Mouse (Mus musculus) intestine, embryonic 15.5 days (tissue): ENCODE measurements around the gene Rpa3. TPM values are rescaled to one million over a fixed set of nuclear protein-coding genes. Genes with fewer than 3 reads are reported as not detected.

ENCODE experiments used
- ATAC-seq: fragments of 200-750 bp; cut with Nextera tagmentation; 2 replicates; pipeline ENCODE4 v1.8.0; 2017; ENCODE audit warnings: moderate TSS enrichment, moderate library complexity
- H3K27ac ChIP-seq: fragments of 300-500 bp; sonication (generic); 2 replicates; pipeline ENCODE4 v1.5.1; 2015; ENCODE audit warnings: mild to moderate bottlenecking, inconsistent platforms
- H3K27me3 ChIP-seq: fragments of 300-500 bp; sonication (generic); replicated peaks from 2 replicates; pipeline ENCODE4 v1.6.1; 2015; ENCODE audit warnings: inconsistent platforms
- H3K36me3 ChIP-seq: fragments of 300-500 bp; sonication (generic); 2 replicates; pipeline ENCODE4 v1.6.1; 2015; ENCODE audit warnings: inconsistent platforms
- H3K4me1 ChIP-seq: fragments of 300-500 bp; sonication (generic); replicated peaks from 2 replicates; pipeline ENCODE4 v1.6.1; 2015; ENCODE audit warnings: inconsistent platforms
- H3K4me2 ChIP-seq: fragments of 300-500 bp; sonication (generic); replicated peaks from 2 replicates; pipeline ENCODE4 v1.6.1; 2015; ENCODE audit warnings: mild to moderate bottlenecking, inconsistent platforms
- H3K4me3 ChIP-seq: fragments of 300-500 bp; sonication (generic); replicated peaks from 2 replicates; pipeline ENCODE4 v1.5.1; 2015; ENCODE audit warnings: inconsistent platforms
- H3K9ac ChIP-seq: fragments of 300-500 bp; sonication (generic); 2 replicates; pipeline ENCODE4 v1.6.1; 2015; ENCODE audit warnings: inconsistent platforms
- H3K9me3 ChIP-seq: fragments of 300-500 bp; sonication (generic); 2 replicates; pipeline ENCODE4 v1.6.1; 2016; ENCODE audit warnings: inconsistent platforms
- WGBS: fragments of 180-500 bp; shearing (Covaris S2); methylation state at CpG from one replicate; pipeline ENCODE4 v1.1.7; 2015; 5-methylcytosine and 5-hydroxymethylcytosine counted together
- polyA plus RNA-seq: library from polyadenylated mRNA; unstranded; fragments of >200 nt; fragmentation: Nextera tagmentation; extraction: Ambion mirVana; gene quantifications from 2 replicates; pipeline ENCODE4 v1.2.1, GENCODE M21; 2015

The Rpa3 gene
- polyA plus RNA-seq, 1 experiment from 2014 or later: 172 TPM

GRCm38 (mm10) chr6:8275098-8275497 is 16.1 kb upstream of the Rpa3 start:
- WGBS: 24% methylated on average over 1 of the region's 1 CpGs
- no peaks in the 10 kb centered on the region for H3K27me3 ChIP-seq

GRCm38 (mm10) chr6:8274387-8275054 is 15.5 kb upstream of the Rpa3 start:
- 38% methylated on average over 6 of the region's 6 CpGs for WGBS
- Histone ChIP-seq H3K36me3 (no peaks in the 10 kb centered on the region), H3K27ac (no peak overlapping the region), H3K4me1 (no peaks in the 10 kb centered on the region), H3K4me3 (no peak overlapping the region), H3K4me2 (no peak overlapping the region), H3K9me3 (no peaks in the 10 kb centered on the region), H3K9ac (no peak overlapping the region), H3K27me3 (no peaks in the 10 kb centered on the region)
- ATAC-seq: no peak

More at GRCm38 (mm10) chr6:8275098-8275497, 16.1 kb upstream of the Rpa3 start:
- Histone ChIP-seq H3K4me2 (no peak overlapping the region), H3K9ac (no peak overlapping the region), H3K4me3 (no peak overlapping the region), H3K27ac (no peak overlapping the region), H3K36me3 (no peaks in the 10 kb centered on the region), H3K9me3 (no peaks in the 10 kb centered on the region), H3K4me1 (no peaks in the 10 kb centered on the region)
- ATAC-seq: no peak

- no peaks in the 10 kb centered on the region for H3K27me3 ChIP-seq
- H3K4me3 ChIP-seq: no peak overlapping the region
- no peaks in the 10 kb centered on the region for H3K4me1 ChIP-seq
- WGBS: 78% methylated on average over 3 of the region's 3 CpGs
- H3K27ac ChIP-seq: no peak overlapping the region
- H3K9ac ChIP-seq: no peak overlapping the region
- ATAC-seq: peak; percentile 61
- no peak overlapping the region for H3K4me2 ChIP-seq
- H3K9me3 ChIP-seq: no peaks in the 10 kb centered on the region
- no peaks in the 10 kb centered on the region for H3K36me3 ChIP-seq
Measured at GRCm38 (mm10) chr6:8271047-8271446, 12.1 kb upstream of the Rpa3 start.

- peak overlapping the region; percentile 79 for H3K27ac ChIP-seq
- H3K4me1 ChIP-seq: no peaks in the 10 kb centered on the region
- no peaks in the 10 kb centered on the region for H3K36me3 ChIP-seq
- H3K9ac ChIP-seq: peak overlapping the region; percentile 72
- no peaks in the 10 kb centered on the region for H3K9me3 ChIP-seq
- H3K27me3 ChIP-seq: no peaks in the 10 kb centered on the region
- peak overlapping the region; percentile 85 for H3K4me2 ChIP-seq
- peak overlapping the region; percentile 83 for H3K4me3 ChIP-seq
- ATAC-seq: no peak
- WGBS: 0% methylated on average over 8 of the region's 8 CpGs
Measured at GRCm38 (mm10) chr6:8259667-8260044, 683 bp upstream of the Rpa3 start.

- Histone ChIP-seq H3K27me3 (no peaks in the 10 kb centered on the region), H3K36me3 (peaks cover 3% of the 10 kb centered on the region; the same call in 1 of the 2 replicates), H3K4me3 (peak overlapping the region; percentile 83), H3K9ac (peak overlapping the region; percentile 78), H3K9me3 (no peaks in the 10 kb centered on the region), H3K4me1 (no peaks in the 10 kb centered on the region), H3K4me2 (peak overlapping the region; percentile 64), H3K27ac (peak overlapping the region; percentile 73; the same call in 1 of the 2 replicates)
- WGBS: 7% methylated on average over 6 of the region's 6 CpGs
- ATAC-seq: no peak
Measured at GRCm38 (mm10) chr6:8258316-8258715, 657 bp downstream of the Rpa3 start.

- no peak overlapping the region for H3K27ac ChIP-seq
- H3K4me3 ChIP-seq: no peak overlapping the region
- no peak overlapping the region for H3K9ac ChIP-seq
- no peaks in the 10 kb centered on the region for H3K4me1 ChIP-seq
- H3K4me2 ChIP-seq: no peak overlapping the region
- 93% methylated on average over 3 of the region's 3 CpGs for WGBS
- H3K9me3 ChIP-seq: no peaks in the 10 kb centered on the region
- ATAC-seq: no peak
- H3K36me3 ChIP-seq: peaks cover 5% of the 10 kb centered on the region; the same call in 1 of the 2 replicates
- H3K27me3 ChIP-seq: no peaks in the 10 kb centered on the region
Measured at GRCm38 (mm10) chr6:8228596-8228995, 30.4 kb downstream of the Rpa3 start.

- no peak overlapping the region for H3K27ac ChIP-seq
- no peaks in the 10 kb centered on the region; the same call in 1 of the 2 replicates for H3K36me3 ChIP-seq
- no peak overlapping the region for H3K4me3 ChIP-seq
- H3K9me3 ChIP-seq: no peaks in the 10 kb centered on the region
- no peak overlapping the region for H3K9ac ChIP-seq
- ATAC-seq: no peak
- H3K4me1 ChIP-seq: no peaks in the 10 kb centered on the region
- no peaks in the 10 kb centered on the region for H3K27me3 ChIP-seq
- 71% methylated on average over 3 of the region's 3 CpGs for whole genome bisulfite sequencing
- H3K4me2 ChIP-seq: no peak overlapping the region
Measured at GRCm38 (mm10) chr6:8227035-8227434, 31.9 kb downstream of the Rpa3 start.

GRCm38 (mm10) chr6:8210661-8211060 is 48.3 kb downstream of the Rpa3 start:
- H3K9me3 ChIP-seq: no peaks in the 10 kb centered on the region
- no peak overlapping the region for H3K4me3 ChIP-seq
- H3K27me3 ChIP-seq: no peaks in the 10 kb centered on the region
- no peaks in the 10 kb centered on the region for H3K4me1 ChIP-seq
- H3K27ac ChIP-seq: no peak overlapping the region
- no peak for ATAC-seq
- WGBS: 91% methylated on average over 3 of the region's 3 CpGs
- H3K4me2 ChIP-seq: peak overlapping the region; percentile 53
- H3K36me3 ChIP-seq: 0 out of 2 replicates have a peak, but pooled peaks cover 3% of the 10 kb centered on the region
- H3K9ac ChIP-seq: no peak overlapping the region

GRCm38 (mm10) chr6:8209866-8210186 is 49.1 kb downstream of the Rpa3 start:
- WGBS: 12% methylated on average over 10 of the region's 10 CpGs
- H3K4me3 ChIP-seq: peak overlapping the region; percentile 89
- H3K4me1 ChIP-seq: no peaks in the 10 kb centered on the region
- H3K27me3 ChIP-seq: no peaks in the 10 kb centered on the region
- H3K9me3 ChIP-seq: no peaks in the 10 kb centered on the region
- peak overlapping the region; percentile 90 for H3K9ac ChIP-seq
- 0 out of 2 replicates have a peak, but pooled peaks have one; percentile 4 for ATAC-seq
- peak overlapping the region; percentile 96 for H3K27ac ChIP-seq
- H3K4me2 ChIP-seq: peak overlapping the region; percentile 53
- H3K36me3 ChIP-seq: no peaks in the 10 kb centered on the region

- WGBS: under 1% methylated on average over 78 of the region's 90 CpGs
- ATAC-seq: peak; percentile 98
- Histone ChIP-seq H3K4me1 (no peaks in the 10 kb centered on the region), H3K4me3 (peak within 1 kb of the TSS; percentile 89), H3K27me3 (no peaks in the 10 kb centered on the region), H3K36me3 (no peaks in the 10 kb centered on the region), H3K9me3 (no peaks in the 10 kb centered on the region), H3K4me2 (peak within 1 kb of the TSS; percentile 53), H3K27ac (peak within 1 kb of the TSS; percentile 96), H3K9ac (peak within 1 kb of the TSS; percentile 90)
Measured at GRCm38 (mm10) chr6:8209047-8209865, 49.7 kb downstream of the Rpa3 start, which contains the start of gene Mios. Mios (plus strand) TSS chr6:8209222.
